Mouse (Mus musculus): ENCODE data around the gene Got1. TPM values are rescaled to one million over a fixed set of nuclear protein-coding genes. Genes with fewer than 3 reads are reported as not detected.
A peak's percentile ranks its signal among the peaks of the same experiment; 100 is the strongest.

Gene Got1
- polyA plus RNA-seq, 1 experiment from 2014 or later: 97.8 TPM

- 0 out of 2 replicates have a peak, but pooled peaks cover under 1% of the 10 kb centered on the region for H3K27me3 ChIP-seq (replicated peaks)
- no peak overlapping the region for H3K4me2 ChIP-seq
- no peak overlapping the region for H3K9ac ChIP-seq
- ATAC-seq (replicated peaks): no peak
- 92% methylated on average over 3 of the region's 3 CpGs for WGBS
- no peaks in the 10 kb centered on the region for H3K9me3 ChIP-seq
- no peak overlapping the region for H3K27ac ChIP-seq
- H3K36me3 ChIP-seq (replicated peaks): no peaks in the 10 kb centered on the region
- H3K4me3 ChIP-seq: no peak overlapping the region
- H3K4me1 ChIP-seq: peaks cover under 1% of the 10 kb centered on the region; the same call in 1 of the 2 replicates
Observed at GRCm38 (mm10) chr19:43535372-43535771, 11.0 kb upstream of the Got1 start.

- peaks cover 7% of the 10 kb centered on the region; the same call in 1 of the 2 replicates for H3K4me1 ChIP-seq
- ATAC-seq (replicated peaks): no peak
- H3K9ac ChIP-seq: no peak overlapping the region
- no peaks in the 10 kb centered on the region for H3K36me3 ChIP-seq (replicated peaks)
- no peaks in the 10 kb centered on the region for H3K27me3 ChIP-seq (replicated peaks)
- no peaks in the 10 kb centered on the region for H3K9me3 ChIP-seq
- no peak overlapping the region for H3K4me2 ChIP-seq
- no peak overlapping the region for H3K4me3 ChIP-seq
- WGBS: 37% methylated on average over 12 of the region's 12 CpGs
- H3K27ac ChIP-seq: no peak overlapping the region
Observed at GRCm38 (mm10) chr19:43530921-43531320, 6.5 kb upstream of the Got1 start.

DNA sequence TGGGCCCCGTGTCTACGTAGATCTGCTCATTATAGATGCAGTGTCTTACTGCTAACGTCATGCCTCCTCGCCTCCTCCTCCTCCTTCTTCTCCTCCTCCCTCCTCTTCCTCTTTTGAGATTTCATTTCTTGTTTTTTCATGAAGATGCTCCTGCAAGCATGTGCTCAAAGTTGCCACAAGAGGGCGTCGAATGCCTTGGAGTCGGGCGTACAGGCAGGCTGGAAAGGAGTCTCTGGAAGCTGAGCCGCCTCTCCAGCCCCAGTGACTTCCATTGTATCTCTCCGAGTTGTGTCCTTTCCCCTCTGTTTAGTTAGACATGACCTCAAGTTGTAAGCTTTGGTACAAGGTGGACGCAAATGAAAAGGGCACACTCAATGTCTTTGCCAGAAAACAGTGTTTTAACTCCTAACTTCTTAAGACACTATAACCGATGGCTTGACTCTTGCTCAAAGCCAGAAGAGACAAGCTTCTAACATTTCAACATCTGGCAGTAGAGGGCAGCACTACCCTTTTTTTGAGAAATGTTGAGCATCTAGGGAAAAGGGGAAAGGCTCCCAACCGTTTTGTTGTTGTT, 5.9 kb upstream of the Got1 start:
- Histone ChIP-seq H3K36me3 (replicated peaks) (no peaks in the 10 kb centered on the region), H3K4me2 (peak overlapping the region; percentile 52), H3K4me3 (peak overlapping the region; percentile 21; the same call in 1 of the 2 replicates), H3K4me1 (peaks cover 9% of the 10 kb centered on the region), H3K9me3 (no peaks in the 10 kb centered on the region), H3K27ac (0 out of 2 replicates have a peak overlapping the region, but pooled peaks have one; percentile 45), H3K27me3 (replicated peaks) (no peaks in the 10 kb centered on the region), H3K9ac (no peak overlapping the region; the same call in 1 of the 2 replicates)
- ATAC-seq (replicated peaks): peak; percentile 80; the same call in 1 of the 2 replicates
- under 1% methylated on average over 13 of the region's 13 CpGs for WGBS

GRCm38 (mm10) chr19:43528056-43528587, 3.7 kb upstream of the Got1 start:
- ATAC-seq (replicated peaks): no peak
- H3K27ac ChIP-seq: no peak overlapping the region
- H3K4me1 ChIP-seq: peaks cover 23% of the 10 kb centered on the region
- 77% methylated on average over 8 of the region's 8 CpGs for WGBS
- H3K9me3 ChIP-seq: no peaks in the 10 kb centered on the region
- no peak overlapping the region for H3K4me3 ChIP-seq
- H3K9ac ChIP-seq: no peak overlapping the region
- H3K36me3 ChIP-seq (replicated peaks): no peaks in the 10 kb centered on the region
- H3K4me2 ChIP-seq: no peak overlapping the region
- no peaks in the 10 kb centered on the region for H3K27me3 ChIP-seq (replicated peaks)

- Histone ChIP-seq H3K36me3 (replicated peaks) (no peaks in the 10 kb centered on the region), H3K4me1 (peaks cover 33% of the 10 kb centered on the region), H3K9ac (no peak overlapping the region), H3K4me2 (no peak overlapping the region), H3K4me3 (no peak overlapping the region), H3K27me3 (replicated peaks) (no peaks in the 10 kb centered on the region), H3K27ac (no peak overlapping the region), H3K9me3 (no peaks in the 10 kb centered on the region)
- WGBS: 12% methylated on average over 11 of the region's 11 CpGs
- no peak for ATAC-seq (replicated peaks)
Observed at GRCm38 (mm10) chr19:43527131-43527530, 2.7 kb upstream of the Got1 start.

GRCm38 (mm10) chr19:43526025-43526424, 1.6 kb upstream of the Got1 start:
- Histone ChIP-seq H3K36me3 (replicated peaks) (no peaks in the 10 kb centered on the region), H3K27me3 (replicated peaks) (no peaks in the 10 kb centered on the region), H3K9me3 (no peaks in the 10 kb centered on the region), H3K4me1 (peaks cover 44% of the 10 kb centered on the region), H3K4me3 (no peak overlapping the region), H3K27ac (no peak overlapping the region), H3K4me2 (no peak overlapping the region), H3K9ac (no peak overlapping the region)
- no peak for ATAC-seq (replicated peaks)
- WGBS: 91% methylated on average over 9 of the region's 9 CpGs

DNA sequence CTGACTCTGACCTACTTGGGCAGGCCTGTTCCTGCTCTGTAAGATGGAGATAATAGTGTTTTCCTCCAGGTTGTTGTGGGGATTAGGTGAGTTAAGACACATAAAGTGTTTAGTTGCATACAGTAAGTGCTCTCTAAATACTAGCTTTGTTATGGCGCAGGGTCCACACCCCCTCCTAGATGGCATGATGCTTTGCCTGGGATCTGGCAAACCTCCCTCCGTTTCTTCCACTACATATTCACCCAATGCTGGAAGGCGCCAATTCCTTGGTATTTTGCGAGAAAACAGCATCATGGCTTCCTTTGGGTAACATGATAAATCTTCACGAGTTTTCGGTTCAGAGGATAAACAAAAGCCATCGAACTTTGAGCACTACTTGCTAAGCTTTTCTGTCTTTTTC, 1.2 kb upstream of the Got1 start:
- Histone ChIP-seq H3K36me3 (replicated peaks) (no peaks in the 10 kb centered on the region), H3K4me3 (no peak overlapping the region), H3K9ac (peak overlapping the region; percentile 67; the same call in 1 of the 2 replicates), H3K27me3 (replicated peaks) (no peaks in the 10 kb centered on the region), H3K4me2 (peak overlapping the region; percentile 82), H3K27ac (no peak overlapping the region), H3K9me3 (no peaks in the 10 kb centered on the region), H3K4me1 (peaks cover 49% of the 10 kb centered on the region)
- ATAC-seq (replicated peaks): no peak
- WGBS: 87% methylated on average over 7 of the region's 7 CpGs

- peaks cover 49% of the 10 kb centered on the region for H3K4me1 ChIP-seq
- H3K27ac ChIP-seq: peak overlapping the region; percentile 80
- no peaks in the 10 kb centered on the region for H3K36me3 ChIP-seq (replicated peaks)
- 22% methylated on average over 10 of the region's 10 CpGs for WGBS
- H3K4me2 ChIP-seq: peak overlapping the region; percentile 82
- H3K9ac ChIP-seq: peak overlapping the region; percentile 67
- no peak for ATAC-seq (replicated peaks)
- H3K27me3 ChIP-seq (replicated peaks): no peaks in the 10 kb centered on the region
- peak overlapping the region; percentile 76 for H3K4me3 ChIP-seq
- no peaks in the 10 kb centered on the region for H3K9me3 ChIP-seq
Observed at GRCm38 (mm10) chr19:43525104-43525482, 688 bp upstream of the Got1 start.

GRCm38 (mm10) chr19:43523551-43523950, 854 bp downstream of the Got1 start:
- 4% methylated on average over 12 of the region's 12 CpGs for WGBS
- no peak overlapping the region for H3K27ac ChIP-seq

DNA sequence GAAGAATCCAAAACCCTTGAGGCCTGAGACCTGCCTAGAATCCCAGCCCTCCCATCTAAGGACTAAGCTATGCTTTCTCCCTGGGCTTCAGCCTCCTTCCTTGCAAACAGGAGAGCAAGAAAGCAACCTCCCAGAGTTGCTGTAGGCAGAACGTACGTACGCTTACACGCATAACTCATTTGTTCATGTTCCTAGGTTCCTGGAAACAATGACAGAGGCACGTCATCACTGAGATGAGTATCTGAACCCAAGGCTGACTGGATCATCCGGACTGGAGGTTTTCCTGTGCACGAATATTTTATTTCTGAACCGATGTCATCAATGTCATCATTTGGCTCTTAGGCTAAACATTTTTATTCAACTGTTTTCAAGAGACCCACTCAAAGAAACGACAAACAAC, 2.4 kb downstream of the Got1 start:
- H3K36me3 ChIP-seq (replicated peaks): no peaks in the 10 kb centered on the region
- ATAC-seq (replicated peaks): no peak
- no peaks in the 10 kb centered on the region for H3K9me3 ChIP-seq
- no peak overlapping the region for H3K27ac ChIP-seq
- H3K4me2 ChIP-seq: peak overlapping the region; percentile 10; the same call in 1 of the 2 replicates
- peak overlapping the region; percentile 0; the same call in 1 of the 2 replicates for H3K9ac ChIP-seq
- H3K27me3 ChIP-seq (replicated peaks): no peaks in the 10 kb centered on the region
- peaks cover 49% of the 10 kb centered on the region for H3K4me1 ChIP-seq
- 83% methylated on average over 9 of the region's 9 CpGs for WGBS
- H3K4me3 ChIP-seq: no peak overlapping the region

More at GRCm38 (mm10) chr19:43523551-43523950, 854 bp downstream of the Got1 start:
- Histone ChIP-seq H3K27me3 (replicated peaks) (no peaks in the 10 kb centered on the region), H3K4me1 (peaks cover 45% of the 10 kb centered on the region), H3K36me3 (replicated peaks) (no peaks in the 10 kb centered on the region), H3K4me3 (peak overlapping the region; percentile 76), H3K4me2 (peak overlapping the region; percentile 87), H3K9me3 (no peaks in the 10 kb centered on the region), H3K9ac (peak overlapping the region; percentile 65)
- ATAC-seq (replicated peaks): no peak

GRCm38 (mm10) chr19:43521362-43521761, 3.0 kb downstream of the Got1 start:
- no peak overlapping the region for H3K9ac ChIP-seq
- peaks cover 49% of the 10 kb centered on the region for H3K4me1 ChIP-seq
- no peak overlapping the region for H3K4me3 ChIP-seq
- no peak overlapping the region for H3K27ac ChIP-seq
- ATAC-seq (replicated peaks): no peak
- H3K9me3 ChIP-seq: no peaks in the 10 kb centered on the region
- H3K36me3 ChIP-seq (replicated peaks): no peaks in the 10 kb centered on the region
- WGBS: 33% methylated on average over 8 of the region's 8 CpGs
- H3K27me3 ChIP-seq (replicated peaks): no peaks in the 10 kb centered on the region
- H3K4me2 ChIP-seq: peak overlapping the region; percentile 23

- Histone ChIP-seq H3K36me3 (replicated peaks) (no peaks in the 10 kb centered on the region), H3K9ac (no peak overlapping the region), H3K4me3 (no peak overlapping the region), H3K9me3 (no peaks in the 10 kb centered on the region), H3K4me2 (no peak overlapping the region), H3K27me3 (replicated peaks) (no peaks in the 10 kb centered on the region), H3K4me1 (peaks cover 48% of the 10 kb centered on the region), H3K27ac (no peak overlapping the region)
- WGBS: 81% methylated on average over 9 of the region's 10 CpGs
- ATAC-seq (replicated peaks): no peak
Observed at GRCm38 (mm10) chr19:43520402-43520801, 4.0 kb downstream of the Got1 start.

DNA sequence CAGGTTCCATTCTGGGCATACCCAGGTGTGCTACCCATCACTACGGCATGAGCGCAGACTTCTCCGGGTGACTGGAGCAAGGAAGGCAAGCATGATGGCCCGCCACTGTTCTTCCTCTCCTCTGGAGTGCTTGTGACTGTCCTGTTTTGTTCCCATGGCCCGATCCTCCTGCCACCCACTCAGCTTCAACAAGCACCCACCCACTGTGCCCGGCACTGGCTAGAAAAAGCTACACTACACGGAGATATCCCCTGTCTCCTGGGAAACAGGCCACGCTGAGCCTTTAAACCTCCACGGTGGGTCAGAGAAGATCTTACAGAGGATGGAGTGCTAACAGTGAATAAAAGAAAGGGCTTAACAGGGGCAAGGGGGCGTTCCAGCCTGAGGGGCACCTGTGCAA, 5.2 kb downstream of the Got1 start:
- Histone ChIP-seq H3K9me3 (no peaks in the 10 kb centered on the region), H3K36me3 (replicated peaks) (peaks cover 5% of the 10 kb centered on the region; the same call in 1 of the 2 replicates), H3K4me2 (no peak overlapping the region), H3K27me3 (replicated peaks) (no peaks in the 10 kb centered on the region), H3K27ac (no peak overlapping the region), H3K4me1 (peaks cover 42% of the 10 kb centered on the region), H3K4me3 (no peak overlapping the region), H3K9ac (no peak overlapping the region)
- WGBS: 83% methylated on average over 10 of the region's 10 CpGs
- ATAC-seq (replicated peaks): no peak
